Mouse (Mus musculus): ENCODE measurements at regions not wholly inside any gene's neighbourhood (a gene's known extent, or its start where the extent isn't known, plus 50 kb on each side); places are given as distances from the start of the nearest gene placed in this dataset.

- ATAC-seq (ENCODE audit: insufficient number of reproducible peaks, insufficient read depth, low FRiP score, low TSS enrichment): no peak
- no peaks in the 10 kb centered on the region for H3K36me3 ChIP-seq
- H3K4me1 ChIP-seq: no peaks in the 10 kb centered on the region
- no peaks in the 10 kb centered on the region for H3K27me3 ChIP-seq
- H3K4me2 ChIP-seq (replicated peaks): no peak overlapping the region
- no peak overlapping the region for H3K27ac ChIP-seq
- WGBS: 63% methylated on average over 9 of the region's 9 CpGs
- no peaks in the 10 kb centered on the region for H3K9me3 ChIP-seq
- H3K9ac ChIP-seq: no peak overlapping the region
- H3K4me3 ChIP-seq: no peak overlapping the region
These were observed 443.5 kb downstream of the Kif2b start for GRCm38 (mm10) chr11:91133753-91134270.

- H3K9me3 ChIP-seq: no peaks in the 10 kb centered on the region
- WGBS: 71% methylated on average over 7 of the region's 7 CpGs
- no peak overlapping the region for H3K4me3 ChIP-seq
- H3K4me1 ChIP-seq: no peaks in the 10 kb centered on the region
- no peak overlapping the region for H3K9ac ChIP-seq
- no peaks in the 10 kb centered on the region for H3K27me3 ChIP-seq
- no peak for ATAC-seq (ENCODE audit: insufficient number of reproducible peaks, insufficient read depth, low FRiP score, low TSS enrichment)
- H3K36me3 ChIP-seq: no peaks in the 10 kb centered on the region
- H3K27ac ChIP-seq: no peak overlapping the region
- H3K4me2 ChIP-seq (replicated peaks): no peak overlapping the region
These were observed 444.5 kb downstream of the Kif2b start for GRCm38 (mm10) chr11:91132771-91133380.

- Histone ChIP-seq H3K4me1 (no peaks in the 10 kb centered on the region), H3K27ac (no peak overlapping the region), H3K9ac (no peak overlapping the region), H3K9me3 (no peaks in the 10 kb centered on the region), H3K36me3 (no peaks in the 10 kb centered on the region), H3K4me3 (no peak overlapping the region), H3K4me2 (replicated peaks) (no peak overlapping the region), H3K27me3 (no peaks in the 10 kb centered on the region)
- ATAC-seq (ENCODE audit: insufficient number of reproducible peaks, insufficient read depth, low FRiP score, low TSS enrichment): no peak
- 42% methylated on average over 6 of the region's 6 CpGs for WGBS
These were observed 443.8 kb upstream of the Tom1l1 start for GRCm38 (mm10) chr11:91131960-91132359.

- H3K27me3 ChIP-seq: no peaks in the 10 kb centered on the region
- no peak overlapping the region for H3K4me2 ChIP-seq (replicated peaks)
- no peaks in the 10 kb centered on the region for H3K36me3 ChIP-seq
- H3K9me3 ChIP-seq: no peaks in the 10 kb centered on the region
- H3K4me3 ChIP-seq: no peak overlapping the region
- no peak overlapping the region for H3K27ac ChIP-seq
- no peaks in the 10 kb centered on the region for H3K4me1 ChIP-seq
- H3K9ac ChIP-seq: no peak overlapping the region
- 54% methylated on average over 5 of the region's 5 CpGs for whole genome bisulfite sequencing
- ATAC-seq (ENCODE audit: insufficient number of reproducible peaks, insufficient read depth, low FRiP score, low TSS enrichment): no peak
These were observed 410.0 kb upstream of the Tom1l1 start for GRCm38 (mm10) chr11:91098186-91098585.

- WGBS: 68% methylated on average over 3 of the region's 3 CpGs
- ATAC-seq (ENCODE audit: insufficient number of reproducible peaks, insufficient read depth, low FRiP score, low TSS enrichment): no peak
These were observed 409.4 kb upstream of the Tom1l1 start for GRCm38 (mm10) chr11:91097552-91097951.

GRCm38 (mm10) chr11:91096000-91096652 lies 408.0 kb upstream of the Tom1l1 start:
- H3K27me3 ChIP-seq: no peaks in the 10 kb centered on the region
- H3K36me3 ChIP-seq: no peaks in the 10 kb centered on the region
- no peak overlapping the region for H3K9ac ChIP-seq
- WGBS: 41% methylated on average over 12 of the region's 12 CpGs
- no peak overlapping the region for H3K4me3 ChIP-seq
- H3K9me3 ChIP-seq: no peaks in the 10 kb centered on the region
- H3K4me1 ChIP-seq: no peaks in the 10 kb centered on the region
- no peak overlapping the region for H3K27ac ChIP-seq
- ATAC-seq (ENCODE audit: insufficient number of reproducible peaks, insufficient read depth, low FRiP score, low TSS enrichment): no peak
- no peak overlapping the region for H3K4me2 ChIP-seq (replicated peaks)

More at GRCm38 (mm10) chr11:91097552-91097951, 409.4 kb upstream of the Tom1l1 start:
- H3K4me1 ChIP-seq: no peaks in the 10 kb centered on the region
- no peak overlapping the region for H3K4me3 ChIP-seq
- H3K9me3 ChIP-seq: no peaks in the 10 kb centered on the region
- H3K4me2 ChIP-seq (replicated peaks): no peak overlapping the region
- no peak overlapping the region for H3K9ac ChIP-seq
- H3K27me3 ChIP-seq: no peaks in the 10 kb centered on the region
- no peak overlapping the region for H3K27ac ChIP-seq
- no peaks in the 10 kb centered on the region for H3K36me3 ChIP-seq

GRCm38 (mm10) chr11:91065365-91065764 lies 377.2 kb upstream of the Tom1l1 start:
- no peak overlapping the region for H3K27ac ChIP-seq
- H3K9me3 ChIP-seq: no peaks in the 10 kb centered on the region
- H3K4me2 ChIP-seq (replicated peaks): no peak overlapping the region
- no peaks in the 10 kb centered on the region for H3K36me3 ChIP-seq
- no peak overlapping the region for H3K9ac ChIP-seq
- 80% methylated on average over 6 of the region's 6 CpGs for WGBS
- no peak overlapping the region for H3K4me3 ChIP-seq
- H3K4me1 ChIP-seq: no peaks in the 10 kb centered on the region
- no peak for ATAC-seq (ENCODE audit: insufficient number of reproducible peaks, insufficient read depth, low FRiP score, low TSS enrichment)
- H3K27me3 ChIP-seq: no peaks in the 10 kb centered on the region

- 60% methylated on average over 9 of the region's 9 CpGs for WGBS
- Histone ChIP-seq H3K27me3 (no peaks in the 10 kb centered on the region), H3K4me1 (no peaks in the 10 kb centered on the region), H3K36me3 (no peaks in the 10 kb centered on the region), H3K9me3 (no peaks in the 10 kb centered on the region), H3K9ac (no peak overlapping the region), H3K4me2 (replicated peaks) (no peak overlapping the region), H3K27ac (no peak overlapping the region), H3K4me3 (no peak overlapping the region)
- ATAC-seq (ENCODE audit: insufficient number of reproducible peaks, insufficient read depth, low FRiP score, low TSS enrichment): no peak
These were observed 368.9 kb upstream of the Tom1l1 start for GRCm38 (mm10) chr11:91056966-91057597.

- 83% methylated on average over 2 of the region's 2 CpGs for WGBS
- ATAC-seq (ENCODE audit: insufficient number of reproducible peaks, insufficient read depth, low FRiP score, low TSS enrichment): no peak
- no peak overlapping the region for H3K4me2 ChIP-seq (replicated peaks)
- no peak overlapping the region for H3K9ac ChIP-seq
- no peaks in the 10 kb centered on the region for H3K4me1 ChIP-seq
- H3K27ac ChIP-seq: no peak overlapping the region
- H3K9me3 ChIP-seq: no peaks in the 10 kb centered on the region
- H3K4me3 ChIP-seq: no peak overlapping the region
- no peaks in the 10 kb centered on the region for H3K27me3 ChIP-seq
- H3K36me3 ChIP-seq: no peaks in the 10 kb centered on the region
These were observed 365.2 kb upstream of the Tom1l1 start for GRCm38 (mm10) chr11:91053321-91053720.

- Histone ChIP-seq H3K4me3 (no peak overlapping the region), H3K36me3 (no peaks in the 10 kb centered on the region), H3K4me2 (replicated peaks) (no peak overlapping the region), H3K9me3 (no peaks in the 10 kb centered on the region), H3K27me3 (no peaks in the 10 kb centered on the region), H3K27ac (no peak overlapping the region), H3K9ac (no peak overlapping the region), H3K4me1 (no peaks in the 10 kb centered on the region)
- no peak for ATAC-seq (ENCODE audit: insufficient number of reproducible peaks, insufficient read depth, low FRiP score, low TSS enrichment)
- WGBS: 53% methylated on average over 3 of the region's 3 CpGs
These were observed 363.5 kb upstream of the Tom1l1 start for GRCm38 (mm10) chr11:91051646-91052045.

- no peaks in the 10 kb centered on the region for H3K9me3 ChIP-seq
- H3K36me3 ChIP-seq: no peaks in the 10 kb centered on the region
- H3K4me2 ChIP-seq (replicated peaks): no peak overlapping the region
- no peaks in the 10 kb centered on the region for H3K4me1 ChIP-seq
- no peak overlapping the region for H3K9ac ChIP-seq
- no peak overlapping the region for H3K4me3 ChIP-seq
- no peaks in the 10 kb centered on the region for H3K27me3 ChIP-seq
- ATAC-seq (ENCODE audit: insufficient number of reproducible peaks, insufficient read depth, low FRiP score, low TSS enrichment): no peak
- 67% methylated on average over 3 of the region's 3 CpGs for WGBS
- H3K27ac ChIP-seq: no peak overlapping the region
These were observed 353.3 kb upstream of the Tom1l1 start for GRCm38 (mm10) chr11:91041486-91041885.

All from embryonic facial prominence, embryonic 12.5 days (tissue).